ENCODE assay signal across 21 mouse cellular contexts in the genomic region with DNA sequence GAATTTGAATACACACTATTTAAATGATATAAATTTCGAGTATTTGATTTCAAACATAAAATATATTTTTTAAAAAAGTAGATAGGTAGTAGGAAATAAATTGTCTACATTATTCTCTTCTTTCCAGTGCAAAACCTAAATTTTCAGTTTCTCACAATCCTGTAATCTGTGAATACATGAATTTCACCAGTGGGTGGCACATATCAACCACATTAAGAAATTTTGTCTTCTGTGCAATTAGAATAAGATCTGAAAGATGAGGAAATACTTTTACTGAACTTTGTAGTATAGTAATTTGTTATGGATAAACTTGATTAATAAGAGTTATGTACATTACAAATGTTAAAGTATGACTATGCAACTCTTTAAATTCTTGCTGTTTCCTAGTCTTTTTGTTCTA.
DNase-seq lines count a peak whose midpoint lies in the region; ATAC-seq and TF ChIP-seq lines count a peak whose summit lies in the region.
"Had no signal": no experiment of that assay in that cellular context is flagged by ENCODE, and none has a peak within 500 bp of the region (broad histone marks: within the 10 kb centered on the region; RNA-seq: fewer than 3 reads in every experiment).

No protein-coding gene starts in this region.

- peak; percentile 26; the same call in 1 of the 2 replicates for TF ChIP-seq CTCF in intestine, postnatal 0 days (IDR thresholded peaks at IDR 0.05; ENCODE audit: low read depth)

- H3K9me3 ChIP-seq in intestine, postnatal 0 days (ENCODE audit: control insufficient read depth) = no peaks in the 10 kb centered on the region
- H3K9me3 ChIP-seq in intestine, embryonic 16.5 days (ENCODE audit: control insufficient read depth, low read length) = no peaks in the 10 kb centered on the region
- no peaks in the 10 kb centered on the region for H3K9me3 ChIP-seq in forebrain, embryonic 12.5 days
- no peaks in the 10 kb centered on the region for H3K9me3 ChIP-seq in heart, embryonic 12.5 days (replicated peaks)
- H3K9me3 ChIP-seq: embryonic facial prominence, embryonic 13.5 days; hindbrain, embryonic 15.5 days; limb, embryonic 12.5 days; liver, embryonic 12.5 days; lung, embryonic 15.5 days had no signal

- no peaks in the 10 kb centered on the region for H3K4me1 ChIP-seq in intestine, postnatal 0 days (replicated peaks; ENCODE audit: control insufficient read depth, insufficient read depth, low read length)
- no peaks in the 10 kb centered on the region for H3K4me1 ChIP-seq in intestine, embryonic 16.5 days (ENCODE audit: control insufficient read depth, insufficient read depth, low read length)
- H3K4me1 ChIP-seq in forebrain, embryonic 12.5 days = no peaks in the 10 kb centered on the region
- H3K4me1 ChIP-seq in heart, embryonic 12.5 days (replicated peaks) = no peaks in the 10 kb centered on the region
- H3K4me1 ChIP-seq: embryonic facial prominence, embryonic 13.5 days; hindbrain, embryonic 15.5 days; limb, embryonic 12.5 days; liver, embryonic 12.5 days; lung, embryonic 15.5 days had no signal

- H3K27ac ChIP-seq in intestine, postnatal 0 days (ENCODE audit: low read depth, low read length) = no peak overlapping the region
- H3K27ac ChIP-seq in intestine, embryonic 16.5 days (ENCODE audit: low read length) = no peak overlapping the region
- no peak overlapping the region for H3K27ac ChIP-seq in forebrain, embryonic 12.5 days
- no peak overlapping the region for H3K27ac ChIP-seq in heart, embryonic 12.5 days (ENCODE audit: poor library complexity, severe bottlenecking)
- H3K27ac ChIP-seq: embryonic facial prominence, embryonic 13.5 days; hindbrain, embryonic 15.5 days; limb, embryonic 12.5 days; liver, embryonic 12.5 days; lung, embryonic 15.5 days had no signal

- no peak overlapping the region for H3ac ChIP-seq in myocyte (ENCODE audit: control insufficient read depth, insufficient read length)

- no peaks in the 10 kb centered on the region for H3K79me2 ChIP-seq in myocyte (ENCODE audit: control insufficient read depth, insufficient read depth)

- no peak overlapping the region for H3K4me2 ChIP-seq in intestine, postnatal 0 days (replicated peaks; ENCODE audit: low read depth)
- H3K4me2 ChIP-seq in intestine, embryonic 16.5 days (ENCODE audit: low read depth, low read length) = no peak overlapping the region
- peak overlapping the region; percentile 49 for H3K4me2 ChIP-seq in myocyte (ENCODE audit: low read depth)
- H3K4me2 ChIP-seq in forebrain, embryonic 12.5 days = no peak overlapping the region
- no peak overlapping the region for H3K4me2 ChIP-seq in heart, embryonic 12.5 days
- H3K4me2 ChIP-seq: embryonic facial prominence, embryonic 13.5 days; hindbrain, embryonic 15.5 days; limb, embryonic 12.5 days; liver, embryonic 12.5 days; lung, embryonic 15.5 days had no signal

- no peaks in the 10 kb centered on the region for H3K36me3 ChIP-seq in intestine, postnatal 0 days (ENCODE audit: control insufficient read depth, insufficient read depth)
- H3K36me3 ChIP-seq in intestine, embryonic 16.5 days (ENCODE audit: control insufficient read depth, insufficient read depth, low read length) = no peaks in the 10 kb centered on the region
- no peaks in the 10 kb centered on the region for H3K36me3 ChIP-seq in myocyte (ENCODE audit: control insufficient read depth, insufficient read depth)
- no peaks in the 10 kb centered on the region for H3K36me3 ChIP-seq in forebrain, embryonic 12.5 days (replicated peaks)
- H3K36me3 ChIP-seq in heart, embryonic 12.5 days = no peaks in the 10 kb centered on the region
- H3K36me3 ChIP-seq: embryonic facial prominence, embryonic 13.5 days; hindbrain, embryonic 15.5 days; limb, embryonic 12.5 days; liver, embryonic 12.5 days; lung, embryonic 15.5 days had no signal

- DNase-seq in lung, postnatal 10 days = peak; percentile 1
- DNase-seq in lung, adult 18-20 months = no peak
- peak; percentile 61 for DNase-seq in Muller cell, postnatal 12 days (ENCODE audit: inconsistent ontology term)
- DNase-seq: cerebellum, adult 9-11 months; heart, postnatal 36 days; kidney, adult 11 months; kidney, postnatal 14 days; retina, postnatal 1 day; thymus, postnatal 25 days had no signal

- no peak overlapping the region for H3K9ac ChIP-seq in intestine, postnatal 0 days (ENCODE audit: low read depth, low read length)
- H3K9ac ChIP-seq in intestine, embryonic 16.5 days (ENCODE audit: low read depth, low read length) = no peak overlapping the region
- H3K9ac ChIP-seq in forebrain, embryonic 12.5 days = no peak overlapping the region
- H3K9ac ChIP-seq in heart, embryonic 12.5 days = no peak overlapping the region
- H3K9ac ChIP-seq: embryonic facial prominence, embryonic 13.5 days; hindbrain, embryonic 15.5 days; limb, embryonic 12.5 days; liver, embryonic 12.5 days; lung, embryonic 15.5 days had no signal

- WGBS in intestine, postnatal 0 days = 20% methylated on average over 1 of the region's 1 CpGs
- WGBS in intestine, embryonic 16.5 days = 43% methylated on average over 1 of the region's 1 CpGs
- WGBS in forebrain, embryonic 12.5 days = 45% methylated on average over 1 of the region's 1 CpGs
- 27% methylated on average over 1 of the region's 1 CpGs for WGBS in heart, embryonic 12.5 days

- ATAC-seq in intestine, postnatal 0 days = no peak
- no peak for ATAC-seq in intestine, embryonic 16.5 days
- ATAC-seq in forebrain, embryonic 12.5 days (ENCODE audit: low FRiP score) = no peak
- no peak for ATAC-seq in heart, embryonic 12.5 days (ENCODE audit: insufficient number of reproducible peaks, low FRiP score)
- ATAC-seq: forebrain, embryonic 16.5 days; liver, embryonic 12.5 days; midbrain, embryonic 16.5 days had no signal

- H3K4me3 ChIP-seq in intestine, postnatal 0 days (ENCODE audit: low read depth, low read length) = no peak overlapping the region
- no peak overlapping the region for H3K4me3 ChIP-seq in intestine, embryonic 16.5 days (ENCODE audit: low read length)
- H3K4me3 ChIP-seq in myocyte = no peak overlapping the region
- no peak overlapping the region for H3K4me3 ChIP-seq in forebrain, embryonic 12.5 days (replicated peaks)
- no peak overlapping the region for H3K4me3 ChIP-seq in heart, embryonic 12.5 days
- H3K4me3 ChIP-seq: embryonic facial prominence, embryonic 13.5 days; hindbrain, embryonic 15.5 days; limb, embryonic 12.5 days; liver, embryonic 12.5 days; lung, embryonic 15.5 days had no signal

- no peaks in the 10 kb centered on the region for H3K27me3 ChIP-seq in intestine, postnatal 0 days (replicated peaks; ENCODE audit: control insufficient read depth, insufficient read depth, low read length)
- H3K27me3 ChIP-seq in intestine, embryonic 16.5 days (replicated peaks; ENCODE audit: control insufficient read depth, insufficient read depth, low read length) = no peaks in the 10 kb centered on the region
- no peaks in the 10 kb centered on the region for H3K27me3 ChIP-seq in myocyte (ENCODE audit: control insufficient read depth, insufficient read depth, insufficient read length)
- H3K27me3 ChIP-seq in forebrain, embryonic 12.5 days = no peaks in the 10 kb centered on the region
- no peaks in the 10 kb centered on the region for H3K27me3 ChIP-seq in heart, embryonic 12.5 days (replicated peaks)
- H3K27me3 ChIP-seq: embryonic facial prominence, embryonic 13.5 days; hindbrain, embryonic 15.5 days; limb, embryonic 12.5 days; liver, embryonic 12.5 days; lung, embryonic 15.5 days had no signal

- no peak for TF ChIP-seq POLR2A in myocyte (IDR thresholded peaks at IDR 0.05; ENCODE audit: insufficient read length, low read depth)

TF ChIP-seq in myocyte, 11 proteins besides CTCF, POLR2A, EP300 and RAD21:
- no peak for TF ChIP-seq MAX (IDR thresholded peaks at IDR 0.05; ENCODE audit: low read depth)
- TF ChIP-seq POLR2AphosphoS2 (IDR thresholded peaks at IDR 0.05; ENCODE audit: insufficient read length, low read depth) = no peak

Comparison
In these comparisons a context has a peak if more than half of its experiments do, and no peak if none do; other contexts are left out.
1. DNase-seq: peak in lung, postnatal 10 days (single experiment) and Muller cell, postnatal 12 days (single experiment); none in lung, adult 18-20 months (0 of 2).